Comparison of ENCODE assay signal across 8 mouse cellular contexts in genomic region chr5:137746851-137747325, GRCm38 (mm10). TPM values are rescaled to one million over a fixed set of nuclear protein-coding genes. Genes with fewer than 3 reads are reported as not detected.
DNase-seq lines count a peak whose midpoint lies in the region; ATAC-seq and TF ChIP-seq lines count a peak whose summit lies in the region.

No protein-coding gene starts in this region.

- peak overlapping the region; percentile 87 for H3K4me2 ChIP-seq in forebrain, embryonic 15.5 days (replicated peaks)
- H3K4me2 ChIP-seq in limb, embryonic 11.5 days (ENCODE audit: low read depth, severe bottlenecking) = peak overlapping the region; percentile 98
- peak overlapping the region; percentile 94 for H3K4me2 ChIP-seq in myocyte (ENCODE audit: low read depth)

- peaks cover 5% of the 10 kb centered on the region; the same call in 1 of the 2 replicates for H3K36me3 ChIP-seq in ES-E14 (ENCODE audit: control insufficient read depth, insufficient read depth, low read length, poor library complexity, severe bottlenecking)
- H3K36me3 ChIP-seq in forebrain, embryonic 15.5 days = peaks cover 10% of the 10 kb centered on the region; the same call in 1 of the 2 replicates
- H3K36me3 ChIP-seq in limb, embryonic 11.5 days (ENCODE audit: control insufficient read depth, insufficient read depth, low read length) = peaks cover 5% of the 10 kb centered on the region; the same call in 1 of the 2 replicates
- H3K36me3 ChIP-seq in myocyte (ENCODE audit: control insufficient read depth, insufficient read depth) = peaks cover 5% of the 10 kb centered on the region

- peaks cover 5 to 35% of the 10 kb centered on the region in 2 experiments for H3K4me1 ChIP-seq in ES-E14 (ENCODE audit: control insufficient read depth in 2 of 2, insufficient read depth in 2 of 2, low read length in 2 of 2, poor library complexity in 1 of 2)
- peaks cover 48% of the 10 kb centered on the region for H3K4me1 ChIP-seq in forebrain, embryonic 15.5 days
- peaks cover 24% of the 10 kb centered on the region for H3K4me1 ChIP-seq in limb, embryonic 11.5 days (ENCODE audit: control insufficient read depth, insufficient read depth, low read length)

- in situ Hi-C loops in ES-E14 (cut with MboI; ENCODE audit: low sequenced_read_pairs in 2 of 2, unreplicated experiment in 2 of 2) = no loop called here

- DNase-seq in gastrocnemius, postnatal 25 days = peak; percentile 56
- DNase-seq in gastrocnemius, adult 8-10 months (ENCODE audit: low spot score in 2 of 2) = no peak
- DNase-seq in ES-E14 (ENCODE audit: low read depth, low spot score) = no peak
- DNase-seq in limb, embryonic 11.5 days (ENCODE audit: low spot score) = peak; percentile 42
- DNase-seq in layer of hippocampus, adult 9-10 months (ENCODE audit: low spot score) = no peak
- no peak for DNase-seq in gastrocnemius, postnatal 36 days

- H3K9me3 ChIP-seq in ES-E14 (ENCODE audit: control insufficient read depth, insufficient read depth, low read depth, low read length) = no peaks in the 10 kb centered on the region
- H3K9me3 ChIP-seq in forebrain, embryonic 15.5 days = no peaks in the 10 kb centered on the region
- no peaks in the 10 kb centered on the region for H3K9me3 ChIP-seq in limb, embryonic 11.5 days (ENCODE audit: control insufficient read depth, low read length)

- H3K4me3 ChIP-seq in ES-E14 (ENCODE audit: insufficient read depth in 1 of 2, low read depth in 1 of 2, low read length in 2 of 2, poor library complexity in 1 of 2, severe bottlenecking in 1 of 2) = peak overlapping the region; percentile 72 to 89
- peak overlapping the region; percentile 71 for H3K4me3 ChIP-seq in forebrain, embryonic 15.5 days
- H3K4me3 ChIP-seq in limb, embryonic 11.5 days (ENCODE audit: low read depth, low read length) = peak overlapping the region; percentile 66
- H3K4me3 ChIP-seq in myocyte = peak overlapping the region; percentile 97

- peak overlapping the region; percentile 76 for H3ac ChIP-seq in myocyte (ENCODE audit: control insufficient read depth, insufficient read length)

- ATAC-seq in forebrain, embryonic 15.5 days (replicated peaks) = no peak
- ATAC-seq in limb, embryonic 11.5 days (ENCODE audit: insufficient number of reproducible peaks, low FRiP score, low TSS enrichment, low read depth) = no peak

- intact Hi-C loops in gastrocnemius, postnatal 36 days (cut with DNase I) = loop anchor here (5.0 kb wide), 1 partner anchor 215 kb away; the partner anchor contains the start of genes Epo and Gnb2

- WGBS in forebrain, embryonic 15.5 days = 2% methylated on average over 16 of the region's 16 CpGs
- WGBS in limb, embryonic 11.5 days = 1% methylated on average over 16 of the region's 16 CpGs

- peak overlapping the region; percentile 68 for H3K27ac ChIP-seq in ES-E14 (ENCODE audit: insufficient read depth, low read depth, low read length, poor library complexity, severe bottlenecking)
- peak overlapping the region; percentile 89 for H3K27ac ChIP-seq in forebrain, embryonic 15.5 days (replicated peaks)
- peak overlapping the region; percentile 65 for H3K27ac ChIP-seq in limb, embryonic 11.5 days (replicated peaks; ENCODE audit: low read depth, low read length)

- TF ChIP-seq POLR2A in myocyte (IDR thresholded peaks at IDR 0.05; ENCODE audit: insufficient read length, low read depth) = no peak

- peaks cover 27% of the 10 kb centered on the region for H3K79me2 ChIP-seq in myocyte (ENCODE audit: control insufficient read depth, insufficient read depth)

- peak overlapping the region; percentile 66 for H3K9ac ChIP-seq in ES-E14 (ENCODE audit: insufficient read depth, low read depth, low read length, poor library complexity, severe bottlenecking)
- peak overlapping the region; percentile 65 for H3K9ac ChIP-seq in forebrain, embryonic 15.5 days (replicated peaks)
- peak overlapping the region; percentile 72 for H3K9ac ChIP-seq in limb, embryonic 11.5 days (ENCODE audit: low read length)

- no peaks in the 10 kb centered on the region for H3K27me3 ChIP-seq in forebrain, embryonic 15.5 days
- no peaks in the 10 kb centered on the region for H3K27me3 ChIP-seq in limb, embryonic 11.5 days (ENCODE audit: control insufficient read depth, insufficient read depth, low read length)
- no peaks in the 10 kb centered on the region for H3K27me3 ChIP-seq in myocyte (ENCODE audit: control insufficient read depth, insufficient read depth, insufficient read length)

TF ChIP-seq in ES-E14, 5 proteins besides CTCF, POLR2A, EP300 and RAD21:
- TF ChIP-seq MAFK (IDR thresholded peaks at IDR 0.05; ENCODE audit: insufficient read depth, low read depth, low read length) (no peak), CHD2 (IDR thresholded peaks at IDR 0.05; ENCODE audit: low read depth, low read length) (no peak), ZC3H11A (IDR thresholded peaks at IDR 0.05; ENCODE audit: borderline replicate concordance, low read depth, low read length) (no peak), ZNF384 (IDR thresholded peaks at IDR 0.05; ENCODE audit: low read depth, low read length) (no peak), HCFC1 (IDR thresholded peaks at IDR 0.05; ENCODE audit: borderline replicate concordance, insufficient read depth, low read length) (no peak)
TF ChIP-seq in ES-E14: peak in this region for 0.

TF ChIP-seq in myocyte, 11 proteins besides CTCF, POLR2A, EP300 and RAD21:
- TF ChIP-seq POLR2AphosphoS2 (IDR thresholded peaks at IDR 0.05; ENCODE audit: insufficient read length, low read depth) (no peak), SRF (IDR thresholded peaks at IDR 0.05; ENCODE audit: control insufficient read depth, insufficient read length, low read depth) (no peak), USF1 (IDR thresholded peaks at IDR 0.05; ENCODE audit: low read depth) (no peak), MAX (IDR thresholded peaks at IDR 0.05; ENCODE audit: low read depth) (no peak), CEBPB (IDR thresholded peaks at IDR 0.05; ENCODE audit: insufficient read depth, poor library complexity, severe bottlenecking) (no peak), MYOD1 (IDR thresholded peaks at IDR 0.05; ENCODE audit: control insufficient read depth in 1 of 3, insufficient read length in 2 of 3, low read depth in 2 of 3) (no peak), TCF3 (IDR thresholded peaks at IDR 0.05; ENCODE audit: insufficient read length, low read depth) (no peak), E2F4 (IDR thresholded peaks at IDR 0.05; ENCODE audit: insufficient read depth) (no peak), MYOG (IDR thresholded peaks at IDR 0.05; ENCODE audit: control insufficient read depth in 1 of 3, insufficient read depth in 1 of 3, insufficient read length in 2 of 3, low read depth in 2 of 3) (no peak), REST (IDR thresholded peaks at IDR 0.05; ENCODE audit: insufficient read depth, insufficient read length) (no peak)
TF ChIP-seq in myocyte: peak in this region for 0.

RNA-seq across cellular contexts. Expression of gene Tsc22d4, which starts 1.4 kb away (rescaled TPM):
- 10 to 100 TPM; 57.8 to 59.1 TPM for total RNA-seq in gastrocnemius, postnatal 25 days (2021)
- total RNA-seq in gastrocnemius, adult 8-10 months (2022) = 10 to 100 TPM; 39.6 to 68.9 (median 47.7) TPM
- 15.9 and 21.6 TPM in 2 replicates for total RNA-seq in ES-E14 (2012; rRNA removed)
- 75.6 and 76.1 TPM in 2 replicates for polyA plus RNA-seq in forebrain, embryonic 15.5 days (2015; fragmentation: Nextera tagmentation; extraction: Ambion mirVana)
- polyA plus RNA-seq in limb, embryonic 11.5 days (2014; fragmentation: Nextera tagmentation; extraction: Ambion mirVana) = 96.0 and 101 TPM in 2 replicates
- 48.1 TPM for polyA plus RNA-seq in myocyte (2012; fragmentation: generic; extraction: Trizol)
- total RNA-seq in gastrocnemius, postnatal 36 days (2021) = 10 to 100 TPM; 52.2 to 55.6 TPM

RNA-seq across cellular contexts. Expression of gene Nyap1, which starts 5.5 kb away (rescaled TPM):
- total RNA-seq in gastrocnemius, postnatal 25 days (2021) = under 1 TPM; 0.10 to 0.35 TPM
- under 1 TPM in 2 of 4 experiments, not detected in 2; 0.10 to 0.16 TPM for total RNA-seq in gastrocnemius, adult 8-10 months (2022)
- 5.9 and 7.4 TPM in 2 replicates for total RNA-seq in ES-E14 (2012; rRNA removed)
- polyA plus RNA-seq in forebrain, embryonic 15.5 days (2015; fragmentation: Nextera tagmentation; extraction: Ambion mirVana) = 43.6 and 45.6 TPM in 2 replicates
- polyA plus RNA-seq in limb, embryonic 11.5 days (2014; fragmentation: Nextera tagmentation; extraction: Ambion mirVana) = 1.2 and 1.8 TPM in 2 replicates
- 2.7 TPM for polyA plus RNA-seq in myocyte (2012; fragmentation: generic; extraction: Trizol)
- total RNA-seq in gastrocnemius, postnatal 36 days (2021) = under 1 TPM; 0.20 to 0.28 TPM

RNA-seq across cellular contexts. Expression of gene Ppp1r35, which starts 31.8 kb away (rescaled TPM):
- total RNA-seq in gastrocnemius, postnatal 25 days (2021) = 1 to 10 TPM; 7.1 to 8.9 TPM
- total RNA-seq in gastrocnemius, adult 8-10 months (2022) = 1 to 10 TPM; 4.7 to 6.0 (median 5.3) TPM
- 27.6 and 34.5 TPM in 2 replicates for total RNA-seq in ES-E14 (2012; rRNA removed)
- 36.9 and 42.4 TPM in 2 replicates for polyA plus RNA-seq in forebrain, embryonic 15.5 days (2015; fragmentation: Nextera tagmentation; extraction: Ambion mirVana)
- polyA plus RNA-seq in limb, embryonic 11.5 days (2014; fragmentation: Nextera tagmentation; extraction: Ambion mirVana) = 61.4 and 62.0 TPM in 2 replicates
- 40.4 TPM for polyA plus RNA-seq in myocyte (2012; fragmentation: generic; extraction: Trizol)
- total RNA-seq in gastrocnemius, postnatal 36 days (2021) = 1 to 10 TPM; 5.6 to 7.9 TPM

RNA-seq across cellular contexts. Expression of gene Mepce, which starts 40.6 kb away (rescaled TPM):
- 10 to 100 TPM; 14.7 to 20.1 TPM for total RNA-seq in gastrocnemius, postnatal 25 days (2021)
- 10 to 100 TPM; 23.0 to 24.2 (median 23.3) TPM for total RNA-seq in gastrocnemius, adult 8-10 months (2022)
- total RNA-seq in ES-E14 (2012; rRNA removed) = 42.3 and 43.0 TPM in 2 replicates
- polyA plus RNA-seq in forebrain, embryonic 15.5 days (2015; fragmentation: Nextera tagmentation; extraction: Ambion mirVana) = 12.3 and 12.6 TPM in 2 replicates
- polyA plus RNA-seq in limb, embryonic 11.5 days (2014; fragmentation: Nextera tagmentation; extraction: Ambion mirVana) = 12.0 and 12.2 TPM in 2 replicates
- polyA plus RNA-seq in myocyte (2012; fragmentation: generic; extraction: Trizol) = 34.4 TPM
- 10 to 100 TPM; 20.8 to 25.2 TPM for total RNA-seq in gastrocnemius, postnatal 36 days (2021)

RNA-seq across cellular contexts. Expression of gene Zcwpw1, which starts 40.7 kb away (rescaled TPM):
- under 1 TPM in 1 of 2 experiments, not detected in 1; 0.35 TPM for total RNA-seq in gastrocnemius, postnatal 25 days (2021)
- under 1 TPM in 2 of 4 experiments, not detected in 2; 0.24 to 0.31 TPM for total RNA-seq in gastrocnemius, adult 8-10 months (2022)
- total RNA-seq in ES-E14 (2012; rRNA removed) = 24.5 and 33.0 TPM in 2 replicates
- polyA plus RNA-seq in forebrain, embryonic 15.5 days (2015; fragmentation: Nextera tagmentation; extraction: Ambion mirVana) = 10.4 and 11.3 TPM in 2 replicates
- polyA plus RNA-seq in limb, embryonic 11.5 days (2014; fragmentation: Nextera tagmentation; extraction: Ambion mirVana) = 19.6 and 20.1 TPM in 2 replicates
- polyA plus RNA-seq in myocyte (2012; fragmentation: generic; extraction: Trizol) = 2.2 TPM
- total RNA-seq in gastrocnemius, postnatal 36 days (2021) = under 1 TPM in 1 of 2 experiments, not detected in 1; 0.17 TPM

Comparison
In these comparisons a context has a peak if more than half of its experiments do, and no peak if none do; other contexts are left out.
1. DNase-seq: peak in gastrocnemius, postnatal 25 days (single experiment) and limb, embryonic 11.5 days (single experiment); none in gastrocnemius, adult 8-10 months (0 of 2), ES-E14 (single experiment), layer of hippocampus, adult 9-10 months (single experiment) and gastrocnemius, postnatal 36 days (0 of 2).
2. Peak in every context shown above with its lines, with median percentiles within 50 percentile points of each other: H3K27ac ChIP-seq, H3K4me3 ChIP-seq, H3K9ac ChIP-seq and H3K4me2 ChIP-seq.